Mouse (Mus musculus): ENCODE measurements at regions not wholly inside any gene's neighbourhood (a gene's known extent, or its start where the extent isn't known, plus 50 kb on each side); places are given as distances from the start of the nearest gene placed in this dataset.

DNA sequence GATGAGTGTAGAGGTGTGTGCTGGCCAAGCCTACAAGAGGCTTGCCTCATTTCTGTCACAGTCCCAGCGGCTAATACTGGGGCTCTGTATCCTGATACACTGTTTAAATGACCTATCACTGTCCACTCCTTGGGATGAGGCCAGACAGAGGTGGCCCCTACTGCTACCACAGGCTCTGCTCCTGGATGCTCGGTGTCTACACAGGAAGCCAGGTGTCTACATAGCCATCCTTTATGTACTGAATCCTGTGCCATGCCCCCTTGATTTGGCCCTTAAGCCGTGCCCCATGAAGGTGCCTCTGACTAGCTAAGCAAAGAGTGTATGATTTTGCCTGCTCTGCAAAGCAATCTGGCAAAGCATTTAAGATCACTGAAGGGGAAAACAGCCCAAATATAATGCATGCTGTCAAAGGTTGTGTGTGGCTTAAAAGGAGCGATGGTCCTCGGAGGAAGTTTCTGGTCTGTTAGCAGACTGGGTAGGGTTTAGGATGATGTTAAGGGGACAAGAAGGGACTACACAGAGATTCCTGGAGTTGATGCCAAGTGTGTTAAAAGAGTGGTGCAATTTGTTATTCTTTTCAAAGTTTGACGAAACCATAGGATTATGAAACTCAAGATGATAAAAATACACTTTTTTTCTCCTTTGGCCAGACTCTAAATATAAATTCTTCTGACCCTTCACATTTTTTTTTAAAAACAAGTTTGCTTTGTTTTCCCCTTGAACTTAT is 104.2 kb downstream of the E030025P04Rik start:
- DNase-seq (ENCODE audit: low read depth, low spot score), result no peak

DNA sequence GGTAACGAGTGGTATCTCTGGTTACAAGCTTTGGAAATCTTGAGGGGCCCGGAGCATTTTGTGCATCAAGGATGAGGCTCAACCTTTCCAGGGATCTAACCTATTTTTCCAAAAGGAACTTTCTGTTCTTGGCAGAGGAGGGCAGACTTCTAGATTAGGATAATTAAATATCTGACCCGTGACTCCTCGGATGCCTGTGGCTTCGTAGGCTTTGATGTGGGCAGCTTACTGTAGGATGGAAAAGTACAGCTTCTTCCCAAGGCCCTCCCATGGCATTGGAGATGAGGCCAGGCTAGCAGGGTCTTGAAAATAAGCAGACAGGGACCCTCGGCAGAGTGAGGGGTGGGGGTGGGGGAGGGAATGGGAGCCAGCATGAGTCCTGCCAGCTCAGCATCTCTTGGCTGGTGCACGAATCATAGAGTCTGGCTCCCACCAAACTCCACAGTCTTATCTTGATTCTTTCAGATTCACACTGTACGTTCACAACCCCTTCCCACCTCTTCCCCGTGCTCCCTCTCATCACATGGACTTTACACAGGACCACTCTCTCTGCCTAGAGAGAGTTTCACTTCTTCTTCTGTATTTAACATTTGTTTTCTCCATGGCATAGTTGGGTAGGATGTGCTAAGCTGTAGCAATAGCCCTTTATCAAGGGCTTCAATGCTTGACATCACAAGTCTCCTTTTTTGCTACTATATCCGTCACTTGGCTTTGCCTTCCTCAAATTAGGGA is 104.9 kb downstream of the E030025P04Rik start:
- DNase-seq (ENCODE audit: low read depth, low spot score), result no peak

DNA sequence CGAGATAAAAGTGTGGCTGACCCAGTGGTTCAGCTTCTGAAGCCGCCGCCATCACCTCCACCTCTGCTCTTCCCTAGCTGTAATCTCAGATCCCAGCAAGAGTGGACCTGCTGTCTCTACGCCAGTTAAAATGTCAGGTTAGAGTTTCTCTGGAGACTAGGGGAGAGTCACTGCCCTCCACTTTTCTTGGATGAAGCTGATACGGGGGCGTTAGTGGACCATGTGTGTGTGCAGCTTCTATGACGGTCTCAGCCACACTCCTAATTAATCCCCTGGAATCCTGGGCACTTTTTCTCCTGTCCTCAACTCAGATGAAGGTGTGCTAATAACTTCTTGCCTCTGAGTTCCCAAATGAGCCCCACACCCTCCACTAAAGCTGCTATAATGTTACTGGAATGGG is 106.0 kb downstream of the E030025P04Rik start:
- no peak for DNase-seq (ENCODE audit: low read depth, low spot score)

DNA sequence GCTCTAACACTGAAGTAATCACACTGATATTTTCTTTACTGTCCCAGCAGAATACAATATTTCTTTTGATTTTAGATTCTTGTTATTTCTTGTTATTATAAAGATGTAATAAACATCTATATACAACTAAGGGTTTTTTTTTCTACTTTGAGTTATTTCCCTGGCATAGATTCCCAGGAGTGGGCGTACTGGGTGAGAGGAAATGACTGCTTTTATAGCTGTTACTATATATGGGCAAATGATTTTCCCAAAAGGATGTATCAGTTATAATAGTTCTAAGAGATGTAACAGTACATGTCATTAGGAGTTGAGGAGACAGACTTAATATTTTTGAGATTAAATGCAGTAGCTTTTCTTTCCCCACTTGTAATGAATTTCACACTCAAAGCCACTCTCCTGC is 109.6 kb downstream of the E030025P04Rik start:
- no peak for DNase-seq (ENCODE audit: low read depth, low spot score)

DNA sequence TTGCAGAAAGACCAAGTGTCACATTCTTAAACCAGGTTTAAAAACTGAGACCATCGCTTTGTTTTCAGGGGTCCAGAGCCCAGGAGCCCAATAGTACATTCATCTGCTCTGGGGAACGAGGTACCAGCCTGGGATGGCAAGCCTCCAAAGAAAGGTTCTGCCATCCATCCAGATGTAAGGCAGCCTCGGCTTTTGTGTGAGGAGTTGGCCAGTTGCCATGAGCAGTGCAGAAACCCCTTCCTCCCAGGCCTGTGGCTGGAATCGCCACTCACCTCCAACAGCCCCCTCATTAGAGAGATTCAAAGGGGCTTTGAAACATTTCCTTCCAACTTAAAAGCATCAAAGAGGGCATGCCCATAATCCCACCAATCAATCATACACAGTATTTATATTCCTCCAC is 110.1 kb downstream of the E030025P04Rik start:
- DNase-seq (ENCODE audit: low read depth, low spot score), result no peak

DNA sequence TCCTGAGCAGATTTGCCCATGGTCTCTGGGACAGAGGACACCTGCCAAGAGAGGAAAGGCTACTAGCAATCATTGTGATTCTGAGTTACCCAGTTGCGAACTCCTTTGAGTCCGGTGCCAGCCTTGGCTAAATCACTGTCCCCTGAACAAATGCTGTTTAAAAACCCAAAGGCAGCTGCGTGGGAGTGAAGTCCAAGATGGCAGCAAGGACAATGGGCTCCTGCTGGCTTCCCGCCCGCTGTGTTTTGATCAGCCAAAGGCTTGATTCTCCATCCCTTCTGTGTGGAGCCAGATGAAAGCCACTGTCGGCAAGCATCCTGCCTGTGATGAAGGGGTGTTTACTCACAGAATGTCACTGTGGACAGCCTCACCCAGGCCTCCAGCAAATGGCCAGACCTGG is 111.4 kb downstream of the E030025P04Rik start:
- DNase-seq (ENCODE audit: low read depth, low spot score), result no peak

DNA sequence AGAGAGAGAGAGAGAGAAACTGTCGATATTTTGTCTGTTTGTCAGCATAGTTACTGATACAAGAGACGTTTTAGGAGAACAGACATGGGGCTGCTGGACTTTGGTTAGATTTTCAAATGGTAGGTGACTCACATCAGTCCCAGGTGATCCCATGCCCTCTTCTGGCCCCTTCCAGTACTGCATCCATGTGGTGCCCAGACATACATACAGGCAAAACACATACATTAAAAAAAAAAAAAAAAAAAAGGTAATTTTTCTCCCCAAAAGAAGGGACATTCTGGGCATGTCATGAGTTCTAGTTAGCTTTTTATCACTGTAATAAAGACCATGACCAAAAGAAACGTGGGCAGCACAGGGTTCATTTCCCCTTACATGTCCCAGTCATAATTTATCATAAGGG is 110.3 kb downstream of the Axin2 start:
- DNase-seq (ENCODE audit: low read depth, low spot score), result peak; percentile 59

DNA sequence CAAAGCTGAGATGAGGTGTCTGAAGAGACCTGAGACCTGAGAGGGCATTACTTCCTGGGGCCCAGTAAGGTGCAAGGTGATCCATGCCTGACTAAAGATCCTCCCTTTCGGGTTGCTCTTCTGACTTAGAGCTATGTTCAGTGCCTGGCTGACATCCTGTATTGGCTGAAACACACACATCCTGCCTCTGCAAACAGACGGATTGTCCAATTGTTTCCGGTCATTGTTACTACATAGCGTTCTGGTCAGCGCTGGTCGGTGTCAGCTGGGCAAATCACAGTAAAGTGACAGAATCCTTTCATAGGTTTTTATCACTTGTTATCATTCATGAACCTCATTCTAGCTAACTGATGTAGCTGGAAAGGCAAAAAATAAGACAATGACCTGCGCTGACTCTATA is 109.7 kb downstream of the Axin2 start:
- DNase-seq (ENCODE audit: low read depth, low spot score), result no peak

DNA sequence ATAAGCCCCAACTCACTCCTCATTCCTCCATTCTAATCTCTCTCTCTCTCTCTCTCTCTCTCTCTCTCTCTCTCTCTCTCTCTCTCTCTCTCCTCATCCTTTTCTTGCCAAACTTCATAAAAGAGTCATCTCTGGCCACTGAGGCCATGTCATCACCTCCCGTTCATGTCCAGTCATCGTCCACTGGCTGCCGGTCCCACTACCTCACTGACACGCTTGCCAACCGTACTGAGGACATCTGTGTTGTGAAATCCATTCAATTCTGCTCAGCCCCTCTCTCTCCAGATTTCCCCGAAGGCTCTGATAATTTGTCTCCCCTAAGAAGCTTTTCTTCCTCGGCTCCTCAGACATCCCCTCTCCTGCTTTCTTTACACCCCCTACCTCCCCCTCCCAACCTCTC is 94.7 kb downstream of the Axin2 start:
- DNase-seq (ENCODE audit: low read depth, low spot score), result no peak

DNA sequence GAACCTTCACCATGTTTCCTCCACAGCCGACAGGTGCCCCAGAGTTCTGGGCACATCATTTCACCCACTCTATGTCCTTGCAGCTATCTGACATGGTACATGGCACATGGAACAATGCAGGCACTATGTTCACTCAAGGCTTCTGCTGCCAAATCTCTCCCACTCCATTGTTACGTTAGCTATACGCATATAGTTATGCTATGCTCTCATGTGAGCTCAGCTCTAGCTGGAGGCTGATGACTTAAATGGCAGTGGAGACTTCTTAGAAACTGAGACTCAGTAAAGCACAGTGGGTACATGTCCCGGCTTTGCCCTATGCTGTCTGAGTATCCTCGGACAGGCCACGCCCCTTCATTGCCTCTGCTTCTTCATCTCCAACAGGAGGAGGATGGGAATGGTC is 91.0 kb downstream of the Axin2 start:
- DNase-seq (ENCODE audit: low read depth, low spot score), result no peak

DNA sequence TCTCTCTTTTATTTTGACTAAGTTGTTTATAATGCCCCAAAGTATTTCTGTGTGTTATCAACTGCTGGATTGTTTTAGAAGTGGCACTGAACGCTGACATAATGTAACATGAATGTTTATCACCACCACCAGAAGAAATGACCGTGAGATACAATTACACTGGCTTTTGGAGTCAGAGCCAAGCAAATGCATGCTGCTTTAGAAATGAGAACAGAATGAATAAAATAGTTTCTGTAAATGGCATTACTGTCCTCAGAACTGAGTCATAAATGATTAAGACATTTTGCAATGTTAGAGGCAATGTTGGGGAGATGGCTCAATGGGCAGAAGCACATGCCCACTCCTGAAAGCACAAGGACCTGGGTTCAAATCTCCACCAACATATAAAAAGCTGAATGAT is 88.7 kb downstream of the Axin2 start:
- DNase-seq (ENCODE audit: low read depth, low spot score), result no peak

DNA sequence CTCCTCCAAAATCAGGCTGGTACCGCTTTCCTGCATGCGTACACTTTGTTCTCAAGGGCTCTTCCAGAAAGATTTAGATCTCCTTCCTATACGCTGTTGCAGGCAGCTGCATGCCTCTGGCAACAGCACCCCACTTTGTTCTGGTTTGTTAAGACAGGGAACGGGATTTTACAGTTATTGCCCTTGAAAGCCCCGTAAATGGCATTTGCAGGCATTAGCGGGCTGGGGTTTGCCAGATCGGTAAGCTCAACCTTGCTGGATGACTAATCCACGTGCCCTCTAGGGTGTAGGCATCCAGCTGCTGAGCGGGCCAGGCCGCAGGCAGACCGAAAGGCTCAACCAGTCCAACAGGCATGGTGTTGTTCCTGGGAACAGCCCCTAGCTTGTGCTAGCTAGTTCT is 85.5 kb downstream of the Axin2 start:
- no peak for DNase-seq (ENCODE audit: low read depth, low spot score)
